Mouse (Mus musculus) thymus, adult 18-20 months (tissue): Measurements from ENCODE around the gene Mrvi1.

ENCODE experiments used
- DNase-seq, 2 experiments: peaks; one replicate each; pipeline ENCODE4 v3.0.0; 2022; ENCODE audit warnings: mixed read lengths in 2 of 2

Mrvi1 gene

GRCm38 (mm10) chr7:110977699-110978392 is 4.4 kb downstream of the Mrvi1 start:
- DNase-seq: no peak

- no peak for DNase-seq
These were observed 8.8 kb downstream of the Mrvi1 start for GRCm38 (mm10) chr7:110973450-110973849.

- no peak for DNase-seq
These were observed 9.5 kb downstream of the Mrvi1 start for GRCm38 (mm10) chr7:110972796-110973195.

- DNase-seq: no peak
These were observed 14.9 kb downstream of the Mrvi1 start for GRCm38 (mm10) chr7:110967373-110967772.

GRCm38 (mm10) chr7:110966853-110967252 is 15.4 kb downstream of the Mrvi1 start:
- DNase-seq: no peak

GRCm38 (mm10) chr7:110965387-110965786 is 16.9 kb downstream of the Mrvi1 start:
- DNase-seq: no peak

- no peak for DNase-seq
These were observed 18.6 kb downstream of the Mrvi1 start for GRCm38 (mm10) chr7:110963655-110963997.

GRCm38 (mm10) chr7:110962943-110963654 is 19.2 kb downstream of the Mrvi1 start:
- DNase-seq: no peak

GRCm38 (mm10) chr7:110962497-110962896 is 19.8 kb downstream of the Mrvi1 start:
- no peak for DNase-seq

GRCm38 (mm10) chr7:110956422-110957170 is 25.7 kb downstream of the Mrvi1 start:
- DNase-seq: peak; percentile 25 to 52

GRCm38 (mm10) chr7:110955576-110955975 is 26.7 kb downstream of the Mrvi1 start:
- no peak for DNase-seq

- DNase-seq: no peak
These were observed 28.0 kb downstream of the Mrvi1 start for GRCm38 (mm10) chr7:110954072-110954858.

- DNase-seq: peak in 1 of 2 experiments; percentile 22
These were observed 29.1 kb downstream of the Mrvi1 start for GRCm38 (mm10) chr7:110953210-110953609.

GRCm38 (mm10) chr7:110950621-110950925 is 31.7 kb downstream of the Mrvi1 start:
- no peak for DNase-seq

GRCm38 (mm10) chr7:110949785-110950620 is 32.3 kb downstream of the Mrvi1 start:
- DNase-seq: no peak

- no peak for DNase-seq
These were observed 33.7 kb downstream of the Mrvi1 start for GRCm38 (mm10) chr7:110948579-110948978.

GRCm38 (mm10) chr7:110947616-110948015 is 34.6 kb downstream of the Mrvi1 start:
- no peak for DNase-seq

- no peak for DNase-seq
These were observed 35.5 kb downstream of the Mrvi1 start for GRCm38 (mm10) chr7:110946731-110947130.

- DNase-seq: no peak
These were observed 37.9 kb downstream of the Mrvi1 start for GRCm38 (mm10) chr7:110944321-110944720.

GRCm38 (mm10) chr7:110941701-110942530 is 40.3 kb downstream of the Mrvi1 start:
- no peak for DNase-seq

- no peak for DNase-seq
These were observed 41.1 kb downstream of the Mrvi1 start for GRCm38 (mm10) chr7:110941116-110941521.
